Mouse (Mus musculus) cerebellum, adult 11 months (tissue): Measurements from ENCODE around the gene Pla2g12a.

Source experiments
- DNase-seq: peaks from one replicate; pipeline ENCODE4 v3.0.0; 2022

Pla2g12a gene

DNA sequence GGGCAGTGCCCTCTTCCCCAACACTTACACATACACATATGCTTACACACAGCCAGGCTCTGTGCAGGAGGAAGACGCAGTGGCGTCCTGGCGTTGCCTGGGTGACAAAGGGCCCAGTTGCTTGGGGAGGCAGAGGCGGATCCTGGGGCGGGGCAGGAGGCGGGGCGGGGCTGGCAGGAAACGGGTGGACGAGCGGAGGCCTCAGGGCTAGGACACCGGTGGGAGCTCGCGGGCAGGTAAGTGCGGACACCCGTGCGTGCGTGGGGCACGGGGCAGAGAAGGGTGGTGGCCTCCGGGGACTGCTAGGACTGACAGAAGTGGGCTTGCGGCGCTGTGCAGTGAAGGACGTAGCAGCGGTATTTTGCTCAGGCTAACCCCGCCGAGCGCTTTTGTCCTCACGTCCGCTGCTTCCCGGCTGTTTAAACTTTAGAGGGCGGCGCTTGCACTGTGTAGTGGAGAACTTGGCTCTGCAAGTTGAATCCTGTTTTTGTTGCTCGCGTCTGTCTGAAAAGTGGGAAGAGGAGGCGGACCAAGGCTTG is 22.9 kb downstream of the Pla2g12a start, which contains the start of gene Casp6:
Gene Casp6, plus strand, starts transcription at position 155 of the 539 bp plus-strand sequence.
- peak; percentile 16 for DNase-seq

DNA sequence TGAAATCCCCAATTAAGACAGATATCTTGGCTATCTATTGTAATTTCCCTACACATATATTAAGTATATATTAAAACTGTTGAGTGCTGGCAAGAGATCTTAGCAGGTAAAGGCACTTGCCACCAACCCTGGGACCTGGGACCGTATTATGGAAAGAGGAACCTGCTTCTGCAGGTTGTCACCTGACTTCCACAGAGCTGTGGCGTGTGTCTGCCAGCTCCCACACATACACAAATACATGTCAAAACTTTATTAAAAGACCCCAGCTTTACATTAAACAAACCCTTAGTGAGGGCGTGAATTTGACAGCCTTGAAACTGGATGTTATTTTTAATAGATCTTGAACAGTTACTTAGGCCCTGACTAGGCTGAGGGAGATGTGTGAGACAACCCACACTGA is 25.0 kb downstream of the Pla2g12a start:
- no peak for DNase-seq

DNA sequence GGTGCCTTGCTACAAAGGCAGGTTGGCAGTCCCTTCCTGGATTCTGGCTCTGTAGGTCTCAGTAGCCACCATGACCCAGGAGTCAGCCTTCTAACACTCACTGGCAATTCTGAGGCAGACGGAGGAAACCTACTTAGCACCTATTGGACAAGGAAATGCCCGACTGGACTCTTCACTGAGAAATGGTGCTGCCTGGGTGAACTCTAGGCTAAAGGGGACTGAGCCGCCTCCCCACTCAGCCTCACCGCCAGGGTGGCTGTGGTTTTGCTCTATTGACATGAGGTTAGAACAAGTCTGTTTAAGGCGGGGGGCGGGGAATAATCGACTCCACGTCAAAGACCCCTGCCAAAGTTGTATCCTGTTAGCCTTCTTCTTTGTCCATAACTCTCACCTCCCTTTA is 25.5 kb downstream of the Pla2g12a start:
- DNase-seq: no peak

DNA sequence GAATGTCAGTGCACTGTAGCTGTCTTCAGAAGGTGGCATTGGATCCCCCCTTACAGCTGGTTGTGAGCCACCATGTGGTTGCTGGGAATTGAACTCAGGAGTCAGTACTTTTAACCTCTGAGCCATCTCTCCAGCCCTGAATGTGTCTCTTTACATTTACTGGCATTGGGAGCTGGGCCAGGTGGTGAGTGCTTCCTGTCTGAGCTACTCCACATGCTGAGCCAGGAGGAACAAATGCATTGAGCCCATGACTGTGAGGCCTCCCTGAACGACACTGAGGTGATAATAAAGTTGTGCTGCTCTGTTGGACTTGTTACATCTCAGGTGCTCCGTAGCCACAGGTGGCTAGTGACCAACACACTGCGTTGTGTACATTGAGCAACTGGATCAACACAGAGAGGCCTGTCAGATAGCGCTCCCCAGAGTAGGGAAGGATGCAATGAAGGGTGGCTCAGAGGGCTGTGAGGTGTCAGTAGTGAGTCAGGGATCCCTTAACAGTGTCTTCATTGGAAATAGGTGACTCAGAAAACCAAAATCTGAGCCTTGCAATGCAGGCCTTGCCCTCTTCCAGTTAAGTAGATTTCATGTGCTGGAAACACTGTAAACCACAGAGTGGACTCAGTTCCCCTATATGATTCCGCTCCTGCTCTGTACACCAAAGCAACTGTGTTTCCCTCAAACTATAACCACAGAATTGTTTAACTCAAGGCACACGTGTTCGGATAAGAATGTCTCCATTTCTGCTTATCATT is 26.2 kb downstream of the Pla2g12a start:
- DNase-seq: no peak

DNA sequence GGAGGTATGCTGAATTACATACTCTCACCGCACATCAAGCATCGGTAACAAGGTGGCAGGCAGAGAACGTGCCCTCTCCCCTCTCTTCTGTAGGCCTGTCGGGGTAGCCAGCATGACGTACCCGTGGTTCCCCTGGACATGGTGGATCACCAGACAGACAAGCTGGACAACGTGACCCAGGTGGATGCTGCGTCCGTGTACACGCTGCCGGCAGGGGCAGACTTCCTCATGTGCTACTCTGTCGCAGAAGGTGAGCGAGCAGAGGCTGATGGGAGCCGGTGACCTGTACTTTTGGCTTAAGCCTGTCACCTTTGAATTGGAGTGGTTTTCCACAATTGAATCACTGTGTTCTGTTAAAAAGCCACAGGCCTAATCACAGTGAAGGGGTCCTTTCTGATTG is 33.6 kb downstream of the Pla2g12a start:
- DNase-seq: no peak

DNA sequence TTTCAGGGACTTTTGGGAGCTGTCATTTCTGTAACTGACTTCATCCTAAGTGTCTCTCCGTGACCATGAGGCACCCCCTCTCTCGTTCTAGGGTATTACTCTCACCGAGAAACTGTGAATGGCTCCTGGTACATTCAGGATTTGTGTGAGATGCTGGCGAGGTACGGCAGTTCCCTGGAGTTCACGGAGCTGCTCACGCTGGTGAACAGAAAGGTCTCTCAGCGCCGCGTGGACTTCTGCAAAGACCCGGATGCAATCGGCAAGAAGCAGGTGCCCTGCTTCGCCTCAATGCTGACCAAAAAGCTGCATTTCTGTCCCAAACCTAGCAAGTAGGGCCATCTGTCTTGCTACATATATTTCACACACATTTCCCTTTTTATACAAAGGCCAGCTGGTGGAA is 34.8 kb downstream of the Pla2g12a start:
- DNase-seq: no peak

DNA sequence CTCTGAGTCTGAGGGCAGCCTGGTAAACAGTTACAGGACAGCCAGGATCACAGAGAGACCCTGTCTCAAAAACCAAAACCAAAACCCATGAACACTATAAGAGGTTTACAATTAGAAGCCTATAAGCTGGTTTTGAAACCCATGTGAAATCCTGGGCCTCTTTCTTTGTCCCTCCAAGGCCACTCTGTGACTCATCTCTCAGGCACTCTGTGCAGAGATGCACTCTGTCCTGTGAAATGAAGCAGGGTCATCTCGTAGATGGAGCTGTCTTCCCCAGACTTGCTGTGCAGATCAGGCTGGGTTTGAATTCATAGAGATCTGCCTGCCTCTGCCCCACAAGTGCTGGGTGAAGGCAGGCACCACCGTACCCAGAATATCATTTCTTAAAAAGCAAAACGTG is 39.0 kb downstream of the Pla2g12a start:
- no peak for DNase-seq

DNA sequence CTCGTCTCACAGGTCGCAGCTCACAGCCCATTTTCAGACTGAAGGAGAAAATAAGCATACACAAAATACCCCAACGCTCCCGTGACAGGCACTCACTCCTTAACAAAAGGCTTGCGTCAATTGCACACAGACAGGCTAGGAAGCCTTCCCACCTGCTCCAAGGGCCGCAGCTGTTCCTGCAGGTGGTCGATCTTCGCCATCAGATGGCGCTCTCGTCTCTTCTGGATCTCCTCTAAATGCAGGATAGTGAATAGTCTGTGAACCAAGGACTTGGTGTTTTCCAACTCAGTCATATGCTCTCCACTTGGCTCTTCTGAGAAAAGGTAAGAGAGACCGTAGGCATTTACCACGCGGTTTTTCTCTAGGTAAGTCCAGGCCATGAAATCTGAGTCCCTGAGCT is 40.0 kb downstream of the Pla2g12a start:
- DNase-seq: peak; percentile 16

DNA sequence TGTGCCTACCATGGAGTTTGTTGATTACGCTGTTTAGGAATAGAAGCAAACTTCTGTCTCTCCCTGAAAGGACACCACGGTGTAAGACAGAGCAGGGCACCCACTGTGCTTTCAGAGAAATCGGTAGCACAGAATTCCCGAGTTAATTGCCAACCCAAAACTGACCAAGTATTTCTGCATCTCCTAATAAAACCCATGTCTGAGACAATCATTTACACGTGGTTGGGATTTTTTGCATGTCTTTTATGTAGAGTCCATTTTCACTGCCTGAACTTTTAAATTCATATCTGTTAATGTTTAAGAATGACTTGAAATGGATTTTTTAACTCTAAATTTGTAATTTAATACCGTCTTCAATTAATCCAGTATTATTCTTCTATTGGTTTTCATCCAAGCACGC is 45.2 kb downstream of the Pla2g12a start:
- no peak for DNase-seq

DNA sequence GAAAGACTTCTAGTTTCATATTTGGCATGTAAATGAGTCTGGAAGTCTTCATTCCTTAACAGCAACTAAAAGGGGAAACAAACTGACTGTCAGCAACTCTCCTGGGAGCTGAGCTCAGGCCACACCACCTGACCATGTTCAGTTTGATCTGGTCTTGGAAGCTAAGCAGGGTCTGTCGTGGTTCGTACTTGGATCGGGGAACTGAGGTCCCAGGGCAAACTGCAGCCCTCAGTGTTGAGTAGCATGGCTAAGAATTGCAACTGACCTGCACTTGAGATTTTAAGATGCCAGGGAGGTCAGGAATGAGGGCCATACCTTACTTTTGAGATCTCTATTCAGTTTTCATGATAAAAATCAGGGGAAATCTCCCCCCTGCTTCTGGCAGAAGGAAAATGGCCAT is 47.5 kb downstream of the Pla2g12a start:
- DNase-seq: no peak

DNA sequence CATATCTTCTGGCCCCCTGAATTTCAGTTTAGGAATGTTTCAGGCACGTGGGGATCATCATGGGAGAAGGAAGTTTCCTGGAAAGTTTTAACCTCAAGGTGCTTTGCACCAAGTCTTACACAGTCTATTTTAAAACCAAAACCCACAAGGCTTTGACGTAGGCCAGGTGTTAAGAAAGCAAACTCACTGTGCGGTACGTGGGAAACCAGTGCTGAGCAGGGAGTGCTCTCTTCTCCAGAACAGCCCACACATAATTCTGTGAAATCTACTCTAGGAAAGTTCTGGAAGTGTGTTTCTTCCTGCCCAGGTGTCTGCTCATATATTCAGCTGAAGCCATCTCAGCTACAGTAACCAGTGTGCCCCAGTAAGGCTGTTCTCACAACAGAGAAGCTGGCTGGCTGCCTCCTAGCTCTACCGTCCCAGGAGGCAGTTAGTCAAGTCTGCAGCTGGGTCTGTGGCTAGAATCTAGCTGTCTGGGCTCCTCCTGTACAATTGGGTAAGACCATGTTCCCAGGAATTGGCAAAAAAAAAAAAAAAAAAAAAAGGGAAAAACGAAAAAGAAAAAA is 51.9 kb downstream of the Pla2g12a start:
- DNase-seq: no peak

DNA sequence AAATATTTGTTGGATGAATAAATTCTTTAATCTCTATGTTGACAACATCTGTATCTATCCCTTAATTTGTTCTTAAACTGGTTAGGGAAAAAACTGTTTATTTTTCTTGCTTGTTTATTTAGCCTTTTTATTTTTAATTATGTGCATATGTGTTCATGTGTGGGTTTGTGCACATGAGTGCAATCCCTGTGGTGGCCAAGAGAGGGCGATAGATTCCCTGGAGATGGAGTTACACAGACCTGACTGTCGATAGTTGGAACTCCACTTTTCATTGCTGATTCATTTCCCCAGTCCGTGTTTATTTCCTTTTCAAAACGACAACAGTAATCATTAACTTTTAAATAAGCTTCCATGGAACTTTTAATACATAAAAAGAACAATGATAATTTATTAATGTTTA is 54.0 kb downstream of the Pla2g12a start:
- DNase-seq: no peak

DNA sequence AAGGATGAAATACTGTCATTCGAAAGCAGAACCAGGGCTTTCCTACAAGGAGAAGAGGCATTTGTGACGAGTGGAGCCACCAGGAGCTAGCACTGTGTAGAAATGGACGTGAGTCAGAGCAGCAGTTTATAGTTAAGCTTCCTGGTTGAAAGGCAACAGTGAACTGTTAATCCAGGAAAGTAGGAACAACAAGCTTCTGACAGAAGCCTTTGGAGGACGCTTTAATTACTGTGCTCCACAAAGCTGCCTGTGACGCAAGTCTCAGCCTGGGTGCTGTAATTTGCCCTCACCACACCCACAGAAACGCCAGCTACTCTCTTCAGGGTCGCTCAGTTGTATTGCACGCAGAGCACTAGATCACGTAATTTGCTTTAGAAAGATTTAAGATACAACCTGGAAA is 58.2 kb downstream of the Pla2g12a start:
- no peak for DNase-seq

DNA sequence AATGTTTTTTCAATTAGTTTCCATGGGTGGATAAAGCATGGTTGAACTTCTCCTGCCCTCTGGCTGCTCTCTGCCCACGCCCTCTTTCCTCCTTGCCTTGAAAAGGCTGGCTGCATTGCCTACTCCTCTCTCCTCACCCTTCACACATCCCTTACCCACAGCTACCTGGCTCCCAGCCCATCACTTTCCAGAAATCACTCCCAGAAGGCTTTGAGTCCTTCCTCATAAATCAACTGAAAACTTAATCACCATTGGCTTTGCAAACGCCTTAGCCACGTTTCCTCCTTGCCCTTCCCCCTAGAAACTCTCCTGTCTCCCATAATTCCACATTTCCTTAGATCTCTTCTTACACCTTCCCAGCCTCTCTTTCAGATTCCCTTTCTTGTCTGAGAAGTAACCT is 59.4 kb downstream of the Pla2g12a start:
- no peak for DNase-seq

DNA sequence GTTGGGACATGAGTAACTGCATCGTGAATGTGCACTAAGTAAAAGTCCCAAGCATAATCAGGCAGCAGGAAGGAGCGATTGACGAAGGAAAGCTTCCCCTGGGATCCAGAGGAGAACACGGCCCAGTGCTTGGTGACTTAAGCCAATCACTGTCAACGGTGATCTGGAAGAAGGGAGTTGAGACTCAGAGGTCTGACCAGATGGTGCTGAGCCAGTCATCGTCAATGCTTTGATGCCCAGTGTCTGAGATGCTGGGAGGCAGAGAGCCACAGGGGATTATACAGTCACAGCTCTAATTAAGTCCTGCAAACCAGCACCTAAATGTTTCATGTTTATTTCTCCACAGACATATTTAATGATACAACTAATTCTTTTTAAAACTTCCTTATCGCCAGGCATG is 60.7 kb downstream of the Pla2g12a start:
- DNase-seq: no peak

DNA sequence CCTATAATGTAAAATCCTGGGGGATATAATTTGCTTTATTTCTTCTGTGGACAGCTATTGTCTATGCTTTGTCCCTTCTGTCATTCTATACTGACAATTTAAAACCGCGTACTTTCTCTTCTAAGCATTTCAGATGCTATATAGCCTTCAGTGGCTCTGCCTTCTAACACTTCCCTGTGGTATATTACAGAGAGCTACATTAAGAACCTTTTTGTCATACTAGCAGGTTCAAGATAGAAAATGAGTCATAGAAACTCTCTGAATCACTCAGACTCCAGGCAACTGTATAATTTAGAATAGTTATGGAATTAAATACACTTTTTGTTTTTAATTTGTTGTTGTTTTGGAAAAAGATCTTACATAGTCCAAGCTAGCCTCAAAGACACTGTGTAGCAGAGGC is 62.4 kb downstream of the Pla2g12a start:
- DNase-seq: no peak

DNA sequence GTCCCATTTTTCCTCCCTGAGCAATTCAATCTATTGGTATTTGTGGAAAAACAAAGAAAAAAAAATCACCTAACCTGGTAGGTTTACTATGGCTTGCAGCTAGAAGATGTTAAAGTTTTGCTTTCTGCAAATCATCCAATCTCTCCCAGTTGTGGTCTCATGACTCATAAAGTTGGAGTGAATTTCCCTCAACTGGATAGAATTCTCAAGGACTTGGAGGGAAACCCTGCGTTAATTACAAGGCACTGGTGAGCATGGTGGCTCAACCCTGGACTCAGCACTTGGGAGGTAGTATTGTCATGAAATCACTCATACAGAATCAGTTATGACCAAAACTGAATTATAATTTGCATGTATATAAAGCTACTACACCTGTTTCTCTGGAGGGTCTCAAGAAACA is 62.9 kb downstream of the Pla2g12a start:
- no peak for DNase-seq

DNA sequence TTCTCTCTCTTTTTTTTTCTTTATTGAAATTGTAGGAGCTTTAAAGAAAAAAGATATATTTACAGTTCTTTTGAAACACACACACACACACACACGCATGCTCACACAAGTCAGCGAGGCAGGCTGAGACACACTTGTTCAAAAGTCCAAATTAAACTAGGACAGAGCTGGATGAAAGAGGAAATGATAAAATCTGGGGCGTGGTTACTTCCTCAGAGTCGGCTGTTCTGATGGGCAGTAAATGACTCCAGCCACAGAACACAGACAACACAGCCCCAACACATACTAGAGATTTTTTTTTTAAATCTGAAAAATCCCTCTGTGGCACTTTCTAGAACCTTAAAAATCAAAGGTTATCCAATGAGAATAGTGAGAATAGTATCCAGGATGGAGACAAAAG is 65.4 kb downstream of the Pla2g12a start:
- no peak for DNase-seq
